Mouse (Mus musculus) MEL (cell line): ENCODE data around the gene Pogz.

Source experiments
- CTCF ChIP-seq, 3 experiments: IDR thresholded peaks in 2 of 3; conservative IDR thresholded peaks in 1 of 3; 2 replicates each; pipeline ENCODE4 v1.5.1; 2011 to 2012; ENCODE audit warnings: low read length in 3 of 3, low read depth in 2 of 3, mild to moderate bottlenecking in 2 of 3, improper control_type of control experiment in 1 of 3, inconsistent platforms in 1 of 3, mixed read lengths in 1 of 3, moderate library complexity in 1 of 3; ENCODE audit not compliant: control insufficient read depth in 1 of 3, insufficient read depth in 1 of 3, poor library complexity in 1 of 3, severe bottlenecking in 1 of 3
- MAX ChIP-seq: IDR thresholded peaks from 2 replicates; pipeline ENCODE4 v1.6.1; 2011; ENCODE audit warnings: low read length, improper control_type of control experiment
- MAZ ChIP-seq: IDR thresholded peaks from 2 replicates; pipeline ENCODE4 v1.6.1; 2012; ENCODE audit warnings: low read depth, mild to moderate bottlenecking, inconsistent platforms, low read length, improper control_type of control experiment
- MXI1 ChIP-seq: IDR thresholded peaks from 2 replicates; pipeline ENCODE4 v1.6.1; 2011; ENCODE audit warnings: mild to moderate bottlenecking, low read depth, low read length, improper control_type of control experiment
- POLR2A ChIP-seq, 2 experiments: IDR thresholded peaks; 2 replicates each; pipeline ENCODE4 v1.6.1; 2011 to 2012; ENCODE audit warnings: low read length in 2 of 2, mild to moderate bottlenecking in 2 of 2, control low read depth in 1 of 2, improper control_type of control experiment in 1 of 2, low read depth in 1 of 2, moderate library complexity in 1 of 2; ENCODE audit not compliant: control insufficient read depth in 1 of 2, insufficient read depth in 1 of 2, poor library complexity in 1 of 2
- UBTF ChIP-seq: IDR thresholded peaks from 2 replicates; pipeline ENCODE4 v1.6.1; 2012; ENCODE audit warnings: low read depth, mild to moderate bottlenecking, inconsistent platforms, low read length, improper control_type of control experiment, moderate library complexity, borderline replicate concordance; ENCODE audit not compliant: insufficient read depth

- TF ChIP-seq MAZ, result no peak
- no peak for TF ChIP-seq MAX
- TF ChIP-seq CTCF (IDR thresholded peaks at IDR 0.05 in 2 of 3, conservative IDR thresholded peaks at IDR 0.05 in 1 of 3; ENCODE audit: control insufficient read depth in 1 of 3, insufficient read depth in 1 of 3, low read depth in 2 of 3, low read length in 3 of 3, poor library complexity in 1 of 3, severe bottlenecking in 1 of 3), result peak in 1 of 3 experiments; percentile 12; a peak in 1 of 6 replicates
- TF ChIP-seq POLR2A (IDR thresholded peaks at IDR 0.05; ENCODE audit: control insufficient read depth in 1 of 2, insufficient read depth in 1 of 2, low read depth in 1 of 2, low read length in 2 of 2, poor library complexity in 1 of 2), result no peak
- TF ChIP-seq UBTF, result no peak
- TF ChIP-seq MXI1, result no peak
Observed at GRCm38 (mm10) chr3:94808296-94808695, 29.1 kb upstream of the Pogz start.
